Mouse (Mus musculus): ENCODE data around the gene Ubl7. TPM values are rescaled to one million over a fixed set of nuclear protein-coding genes. Genes with fewer than 3 reads are reported as not detected.

Gene Ubl7
- polyA plus RNA-seq (2016; fragmentation: Nextera tagmentation; extraction: Ambion mirVana), result 103 and 104 TPM in 2 replicates

- Histone ChIP-seq H3K4me3 (peak within 1 kb of the TSS; percentile 80), H3K9me3 (replicated peaks) (no peaks in the 10 kb centered on the region), H3K9ac (peak within 1 kb of the TSS; percentile 86), H3K27me3 (replicated peaks) (no peaks in the 10 kb centered on the region), H3K27ac (ENCODE audit: poor library complexity, severe bottlenecking) (peak within 1 kb of the TSS; percentile 91), H3K36me3 (peaks cover 8% of the 10 kb centered on the region; the same call in 1 of the 2 replicates), H3K4me1 (replicated peaks) (peaks cover 7% of the 10 kb centered on the region), H3K4me2 (peak within 1 kb of the TSS; percentile 91)
- WGBS, result under 1% methylated on average over 47 of the region's 47 CpGs
- ATAC-seq (ENCODE audit: insufficient number of reproducible peaks, low FRiP score), result peak; percentile 96
These were observed at the start of gene Ubl7 for GRCm38 (mm10) chr9:57910254-57911160. Ubl7 (plus strand) TSS chr9:57910979.

DNA sequence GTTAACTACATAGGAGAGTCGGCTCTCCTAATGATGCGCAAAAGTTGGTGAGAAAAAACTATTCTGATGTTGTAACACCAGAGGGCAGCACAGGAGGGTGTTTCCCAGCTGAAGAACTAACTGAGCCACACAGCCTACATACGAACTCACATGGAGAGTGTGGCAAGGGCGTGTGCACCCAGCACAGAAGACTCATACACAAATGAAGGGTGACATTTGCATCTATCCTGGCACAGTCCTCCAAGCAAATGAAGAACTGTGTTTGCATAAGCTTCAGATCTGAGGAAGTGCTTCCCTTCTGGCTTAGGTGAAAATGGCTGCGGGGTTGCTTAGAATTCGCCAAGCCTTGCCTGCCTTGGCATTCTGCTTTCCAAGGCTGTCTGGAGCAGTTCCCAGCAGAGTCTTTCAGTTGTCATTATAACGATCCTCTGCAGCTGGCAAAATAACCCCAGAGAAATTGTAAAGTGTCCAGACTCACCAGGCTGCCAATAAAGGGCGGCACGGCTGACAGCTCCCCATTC, 48.8 kb upstream of the Ubl7 start:
- no peak for ATAC-seq (ENCODE audit: insufficient number of reproducible peaks, low FRiP score)
- no peak overlapping the region for H3K4me3 ChIP-seq
- H3K27ac ChIP-seq (ENCODE audit: poor library complexity, severe bottlenecking), result no peak overlapping the region
- H3K9ac ChIP-seq, result no peak overlapping the region
- H3K36me3 ChIP-seq, result no peaks in the 10 kb centered on the region
- WGBS, result 47% methylated on average over 9 of the region's 9 CpGs
- no peak overlapping the region for H3K4me2 ChIP-seq
- no peaks in the 10 kb centered on the region for H3K27me3 ChIP-seq (replicated peaks)
- H3K9me3 ChIP-seq (replicated peaks), result no peaks in the 10 kb centered on the region
- H3K4me1 ChIP-seq (replicated peaks), result no peaks in the 10 kb centered on the region

GRCm38 (mm10) chr9:57864336-57864735, 46.4 kb upstream of the Ubl7 start:
- no peaks in the 10 kb centered on the region for H3K27me3 ChIP-seq (replicated peaks)
- ATAC-seq (ENCODE audit: insufficient number of reproducible peaks, low FRiP score), result no peak

DNA sequence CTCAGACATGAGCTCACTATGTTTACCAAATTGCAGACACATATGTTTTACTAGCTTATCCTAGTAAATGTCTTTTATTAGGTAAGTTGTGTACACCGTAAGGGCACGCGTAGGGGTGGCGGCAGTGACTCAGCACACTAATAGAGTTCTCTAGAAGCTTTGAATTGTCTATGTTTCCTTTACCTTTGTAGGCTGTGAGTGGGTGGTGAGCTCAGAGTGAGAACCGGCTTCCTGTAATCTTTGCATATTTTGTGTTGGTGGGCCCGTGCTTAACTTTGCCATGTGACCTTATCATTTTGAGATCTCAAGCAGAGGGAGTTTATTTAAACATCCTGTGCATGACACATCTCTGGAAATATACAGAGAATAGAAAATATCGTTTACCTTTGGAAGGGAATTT, 44.2 kb upstream of the Ubl7 start:
- no peak for ATAC-seq (ENCODE audit: insufficient number of reproducible peaks, low FRiP score)
- H3K27ac ChIP-seq (ENCODE audit: poor library complexity, severe bottlenecking), result no peak overlapping the region
- H3K36me3 ChIP-seq, result no peaks in the 10 kb centered on the region
- H3K9me3 ChIP-seq (replicated peaks), result no peaks in the 10 kb centered on the region
- 76% methylated on average over 7 of the region's 7 CpGs for WGBS
- no peaks in the 10 kb centered on the region for H3K4me1 ChIP-seq (replicated peaks)
- H3K4me2 ChIP-seq, result no peak overlapping the region
- H3K9ac ChIP-seq, result no peak overlapping the region
- no peak overlapping the region for H3K4me3 ChIP-seq
- no peaks in the 10 kb centered on the region for H3K27me3 ChIP-seq (replicated peaks)

More at GRCm38 (mm10) chr9:57864336-57864735, 46.4 kb upstream of the Ubl7 start:
- H3K9me3 ChIP-seq (replicated peaks), result no peaks in the 10 kb centered on the region
- H3K4me1 ChIP-seq (replicated peaks), result no peaks in the 10 kb centered on the region
- no peaks in the 10 kb centered on the region for H3K36me3 ChIP-seq
- no peak overlapping the region for H3K4me3 ChIP-seq
- H3K27ac ChIP-seq (ENCODE audit: poor library complexity, severe bottlenecking), result no peak overlapping the region
- H3K4me2 ChIP-seq, result no peak overlapping the region
- no peak overlapping the region for H3K9ac ChIP-seq

DNA sequence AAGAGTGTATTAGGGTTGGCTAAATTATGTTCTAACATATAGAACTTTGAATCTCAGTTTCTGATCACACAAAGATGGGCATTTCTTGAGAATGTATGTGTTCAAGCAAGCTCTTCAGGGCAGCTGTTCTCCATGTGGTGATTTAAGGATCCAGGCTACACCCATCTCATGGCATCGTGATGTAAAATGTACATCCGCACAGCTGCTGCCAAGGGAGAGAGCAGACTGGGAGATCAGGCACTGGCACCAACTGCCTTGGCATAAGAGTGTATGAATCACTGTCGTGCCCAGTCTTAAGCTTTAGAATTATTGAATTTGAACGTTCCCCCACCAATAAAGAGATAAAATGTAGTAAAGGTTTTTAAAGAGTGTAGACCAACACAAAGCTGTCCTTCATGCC, 43.5 kb upstream of the Ubl7 start:
- no peaks in the 10 kb centered on the region for H3K36me3 ChIP-seq
- H3K4me1 ChIP-seq (replicated peaks), result no peaks in the 10 kb centered on the region
- no peak overlapping the region for H3K4me3 ChIP-seq
- H3K9ac ChIP-seq, result no peak overlapping the region
- 85% methylated on average over 4 of the region's 4 CpGs for WGBS
- no peak overlapping the region for H3K27ac ChIP-seq (ENCODE audit: poor library complexity, severe bottlenecking)
- no peak for ATAC-seq (ENCODE audit: insufficient number of reproducible peaks, low FRiP score)
- no peaks in the 10 kb centered on the region for H3K27me3 ChIP-seq (replicated peaks)
- no peaks in the 10 kb centered on the region for H3K9me3 ChIP-seq (replicated peaks)
- no peak overlapping the region for H3K4me2 ChIP-seq

DNA sequence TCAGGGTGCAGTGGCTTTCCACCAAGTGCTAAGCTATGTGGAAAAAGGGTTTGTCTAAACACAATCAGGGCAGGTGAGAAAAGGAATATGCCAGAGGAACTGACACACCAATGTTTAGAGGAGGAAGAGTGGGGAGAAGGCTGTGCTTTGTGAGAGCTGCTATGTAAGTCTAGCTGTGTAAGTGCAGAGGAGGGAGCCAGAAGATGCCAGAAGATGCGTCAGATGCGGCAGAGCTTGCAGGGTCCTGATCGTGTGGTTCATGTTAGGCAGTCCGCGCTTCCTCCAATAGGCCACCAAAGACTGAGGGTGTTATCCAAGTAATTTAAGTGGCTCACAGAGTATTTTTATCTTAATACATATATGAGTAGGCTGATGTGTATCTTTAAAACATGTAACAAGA, 42.9 kb upstream of the Ubl7 start:
- H3K27ac ChIP-seq (ENCODE audit: poor library complexity, severe bottlenecking), result no peak overlapping the region
- H3K4me3 ChIP-seq, result no peak overlapping the region
- no peaks in the 10 kb centered on the region for H3K36me3 ChIP-seq
- no peaks in the 10 kb centered on the region for H3K9me3 ChIP-seq (replicated peaks)
- 77% methylated on average over 5 of the region's 5 CpGs for WGBS
- H3K4me2 ChIP-seq, result no peak overlapping the region
- H3K4me1 ChIP-seq (replicated peaks), result no peaks in the 10 kb centered on the region
- ATAC-seq (ENCODE audit: insufficient number of reproducible peaks, low FRiP score), result no peak
- no peaks in the 10 kb centered on the region for H3K27me3 ChIP-seq (replicated peaks)
- H3K9ac ChIP-seq, result no peak overlapping the region

DNA sequence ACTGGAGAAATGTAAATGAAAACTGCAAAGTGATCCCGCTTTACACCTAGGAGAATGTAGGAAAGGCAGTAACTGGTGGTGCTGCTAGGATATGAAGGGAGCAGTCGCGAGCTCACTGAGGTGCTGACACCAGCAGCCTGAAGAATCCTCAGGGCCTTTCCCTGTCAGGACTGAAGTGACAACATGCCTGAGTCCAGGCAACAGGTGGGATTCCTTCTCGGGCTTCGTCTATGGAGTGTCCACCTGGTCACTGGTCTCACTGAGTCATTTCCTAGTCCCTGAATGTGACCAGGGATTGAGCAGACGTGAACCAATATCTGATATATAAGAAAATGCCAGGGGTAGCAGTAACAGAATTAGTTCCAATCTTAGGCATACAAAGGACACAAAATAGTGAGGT, 42.0 kb upstream of the Ubl7 start:
- H3K4me2 ChIP-seq, result no peak overlapping the region
- no peaks in the 10 kb centered on the region for H3K4me1 ChIP-seq (replicated peaks)
- no peak for ATAC-seq (ENCODE audit: insufficient number of reproducible peaks, low FRiP score)
- no peaks in the 10 kb centered on the region for H3K27me3 ChIP-seq (replicated peaks)
- H3K27ac ChIP-seq (ENCODE audit: poor library complexity, severe bottlenecking), result no peak overlapping the region
- H3K9me3 ChIP-seq (replicated peaks), result no peaks in the 10 kb centered on the region
- H3K4me3 ChIP-seq, result no peak overlapping the region
- 59% methylated on average over 6 of the region's 6 CpGs for WGBS
- H3K36me3 ChIP-seq, result no peaks in the 10 kb centered on the region
- H3K9ac ChIP-seq, result no peak overlapping the region

DNA sequence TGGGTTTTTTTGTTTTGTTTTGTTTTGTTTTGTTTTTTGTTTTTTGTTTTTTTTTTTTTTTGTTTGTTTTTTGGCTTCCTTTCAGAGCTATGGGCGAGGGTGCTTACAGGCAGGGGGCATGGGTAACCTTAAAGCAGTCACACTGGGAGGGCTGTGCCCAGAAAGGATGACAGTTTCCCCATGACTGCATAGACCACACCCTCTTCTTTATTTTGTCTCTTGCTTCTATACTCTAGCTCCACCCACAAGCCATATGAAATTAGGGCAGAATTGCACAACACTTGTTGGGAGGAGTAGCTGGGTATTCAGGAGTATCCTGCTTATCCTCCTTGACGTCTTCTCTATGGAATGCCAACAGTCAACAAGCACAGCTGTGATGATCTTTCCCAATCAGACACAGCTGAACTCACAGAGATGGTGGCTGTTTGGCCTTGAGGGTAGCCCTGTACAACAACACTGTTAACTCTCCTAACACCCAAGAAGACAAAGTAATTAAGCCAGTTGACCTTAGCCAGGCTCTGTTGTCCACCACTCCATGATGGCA, 40.4 kb upstream of the Ubl7 start:
- 56% methylated on average over 2 of the region's 2 CpGs for WGBS
- ATAC-seq (ENCODE audit: insufficient number of reproducible peaks, low FRiP score), result no peak
- Histone ChIP-seq H3K9me3 (replicated peaks) (no peaks in the 10 kb centered on the region), H3K9ac (no peak overlapping the region), H3K4me1 (replicated peaks) (no peaks in the 10 kb centered on the region), H3K36me3 (no peaks in the 10 kb centered on the region), H3K4me3 (no peak overlapping the region), H3K4me2 (no peak overlapping the region), H3K27me3 (replicated peaks) (no peaks in the 10 kb centered on the region), H3K27ac (ENCODE audit: poor library complexity, severe bottlenecking) (no peak overlapping the region)

GRCm38 (mm10) chr9:57874134-57874533, 36.6 kb upstream of the Ubl7 start:
- 75% methylated on average over 5 of the region's 5 CpGs for WGBS
- H3K4me3 ChIP-seq, result no peak overlapping the region
- no peaks in the 10 kb centered on the region for H3K27me3 ChIP-seq (replicated peaks)
- ATAC-seq (ENCODE audit: insufficient number of reproducible peaks, low FRiP score), result no peak
- no peaks in the 10 kb centered on the region for H3K9me3 ChIP-seq (replicated peaks)
- 0 out of 2 replicates have a peak, but pooled peaks cover under 1% of the 10 kb centered on the region for H3K4me1 ChIP-seq (replicated peaks)
- H3K36me3 ChIP-seq, result no peaks in the 10 kb centered on the region
- H3K9ac ChIP-seq, result no peak overlapping the region
- no peak overlapping the region for H3K27ac ChIP-seq (ENCODE audit: poor library complexity, severe bottlenecking)
- H3K4me2 ChIP-seq, result no peak overlapping the region

DNA sequence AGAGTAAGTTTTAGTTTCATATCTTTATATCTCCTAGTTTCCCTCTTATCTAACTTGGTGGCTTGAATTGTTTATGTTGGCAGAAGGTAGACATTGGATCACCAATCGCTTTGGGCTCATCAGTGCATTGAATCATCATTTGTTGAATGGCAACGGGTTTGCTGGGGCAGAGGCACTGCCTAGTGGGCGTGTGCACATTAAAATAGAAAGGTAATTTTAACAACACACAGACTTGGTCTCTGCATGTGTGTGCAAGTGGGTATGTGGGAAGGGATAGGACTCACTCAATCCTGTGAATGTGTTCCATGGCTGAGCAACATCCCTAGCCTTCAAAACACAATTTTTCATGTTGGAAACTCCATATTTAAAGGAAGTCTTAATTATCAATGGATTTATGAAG, 35.8 kb upstream of the Ubl7 start:
- no peak overlapping the region for H3K4me2 ChIP-seq
- H3K9ac ChIP-seq, result no peak overlapping the region
- WGBS, result 56% methylated on average over 3 of the region's 3 CpGs
- 0 out of 2 replicates have a peak, but pooled peaks cover 6% of the 10 kb centered on the region for H3K4me1 ChIP-seq (replicated peaks)
- no peaks in the 10 kb centered on the region for H3K27me3 ChIP-seq (replicated peaks)
- no peak for ATAC-seq (ENCODE audit: insufficient number of reproducible peaks, low FRiP score)
- no peaks in the 10 kb centered on the region for H3K36me3 ChIP-seq
- no peak overlapping the region for H3K4me3 ChIP-seq
- no peaks in the 10 kb centered on the region for H3K9me3 ChIP-seq (replicated peaks)
- no peak overlapping the region for H3K27ac ChIP-seq (ENCODE audit: poor library complexity, severe bottlenecking)

- H3K27ac ChIP-seq (ENCODE audit: poor library complexity, severe bottlenecking), result no peak overlapping the region
- no peaks in the 10 kb centered on the region for H3K36me3 ChIP-seq
- H3K9ac ChIP-seq, result no peak overlapping the region
- 0 out of 2 replicates have a peak, but pooled peaks cover 8% of the 10 kb centered on the region for H3K4me1 ChIP-seq (replicated peaks)
- no peaks in the 10 kb centered on the region for H3K27me3 ChIP-seq (replicated peaks)
- no peak overlapping the region for H3K4me3 ChIP-seq
- no peak for ATAC-seq (ENCODE audit: insufficient number of reproducible peaks, low FRiP score)
- H3K4me2 ChIP-seq, result no peak overlapping the region
- H3K9me3 ChIP-seq (replicated peaks), result no peaks in the 10 kb centered on the region
- 38% methylated on average over 3 of the region's 3 CpGs for whole genome bisulfite sequencing
These were observed 31.6 kb upstream of the Ubl7 start for GRCm38 (mm10) chr9:57879213-57879612.
